Mouse (Mus musculus): ENCODE data around the gene Fry. TPM values are rescaled to one million over a fixed set of nuclear protein-coding genes. Genes with fewer than 3 reads are reported as not detected.
A peak's percentile ranks its signal among the peaks of the same experiment; 100 is the strongest.

Gene Fry
- total RNA-seq, 2 experiments from 2014 or later, result 195 to 242 TPM

GRCm38 (mm10) chr5:150418035-150418434 lies 299.6 kb downstream of the Fry start:
- no peak for DNase-seq (ENCODE audit: extremely low spot score in 1 of 2, low spot score in 1 of 2)

GRCm38 (mm10) chr5:150425038-150425437 lies 306.6 kb downstream of the Fry start:
- DNase-seq (ENCODE audit: extremely low spot score in 1 of 2, low spot score in 1 of 2), result no peak

GRCm38 (mm10) chr5:150426595-150426994 lies 308.1 kb downstream of the Fry start:
- DNase-seq (ENCODE audit: extremely low spot score in 1 of 2, low spot score in 1 of 2), result peak in 1 of 2 experiments; percentile 67

GRCm38 (mm10) chr5:150431286-150431685 lies 312.8 kb downstream of the Fry start:
- peak in 1 of 2 experiments; percentile 37 for DNase-seq (ENCODE audit: extremely low spot score in 1 of 2, low spot score in 1 of 2)

GRCm38 (mm10) chr5:150432960-150433359 lies 314.5 kb downstream of the Fry start:
- no peak for DNase-seq (ENCODE audit: extremely low spot score in 1 of 2, low spot score in 1 of 2)

- peak; percentile 26 to 28 for DNase-seq (ENCODE audit: extremely low spot score in 1 of 2, low spot score in 1 of 2)
These were observed 318.4 kb downstream of the Fry start for GRCm38 (mm10) chr5:150436629-150437389.

GRCm38 (mm10) chr5:150441690-150442089 lies 323.2 kb downstream of the Fry start:
- DNase-seq (ENCODE audit: extremely low spot score in 1 of 2, low spot score in 1 of 2), result peak in 1 of 2 experiments; percentile 51

GRCm38 (mm10) chr5:150451281-150452003 lies 333.0 kb downstream of the Fry start:
- DNase-seq (ENCODE audit: extremely low spot score in 1 of 2, low spot score in 1 of 2), result no peak

- DNase-seq (ENCODE audit: extremely low spot score in 1 of 2, low spot score in 1 of 2), result no peak
These were observed 333.7 kb downstream of the Fry start for GRCm38 (mm10) chr5:150452004-150452626.

- DNase-seq (ENCODE audit: extremely low spot score in 1 of 2, low spot score in 1 of 2), result no peak
These were observed 334.2 kb downstream of the Fry start for GRCm38 (mm10) chr5:150452671-150453070.

GRCm38 (mm10) chr5:150453490-150453889 lies 335.0 kb downstream of the Fry start:
- no peak for DNase-seq (ENCODE audit: extremely low spot score in 1 of 2, low spot score in 1 of 2)

GRCm38 (mm10) chr5:150457165-150457903 lies 338.9 kb downstream of the Fry start:
- DNase-seq (ENCODE audit: extremely low spot score in 1 of 2, low spot score in 1 of 2), result no peak

- DNase-seq (ENCODE audit: extremely low spot score in 1 of 2, low spot score in 1 of 2), result no peak
These were observed 339.7 kb downstream of the Fry start for GRCm38 (mm10) chr5:150457904-150458739.

GRCm38 (mm10) chr5:150459801-150460200 lies 341.4 kb downstream of the Fry start:
- no peak for DNase-seq (ENCODE audit: extremely low spot score in 1 of 2, low spot score in 1 of 2)

- DNase-seq (ENCODE audit: extremely low spot score in 1 of 2, low spot score in 1 of 2), result no peak
These were observed 346.3 kb downstream of the Fry start for GRCm38 (mm10) chr5:150464721-150465120.

- DNase-seq (ENCODE audit: extremely low spot score in 1 of 2, low spot score in 1 of 2), result no peak
These were observed 346.8 kb downstream of the Fry start for GRCm38 (mm10) chr5:150465218-150465617.

- DNase-seq (ENCODE audit: extremely low spot score in 1 of 2, low spot score in 1 of 2), result no peak
These were observed 347.7 kb downstream of the Fry start for GRCm38 (mm10) chr5:150466132-150466531.

- DNase-seq (ENCODE audit: extremely low spot score in 1 of 2, low spot score in 1 of 2), result no peak
These were observed 350.0 kb downstream of the Fry start for GRCm38 (mm10) chr5:150468431-150468830.

- DNase-seq (ENCODE audit: extremely low spot score in 1 of 2, low spot score in 1 of 2), result no peak
These were observed 358.9 kb downstream of the Fry start for GRCm38 (mm10) chr5:150477364-150477763.

- no peak for DNase-seq (ENCODE audit: extremely low spot score in 1 of 2, low spot score in 1 of 2)
These were observed 360.2 kb downstream of the Fry start for GRCm38 (mm10) chr5:150478612-150479011.

Data from layer of hippocampus, postnatal 25 days (tissue).